11 mouse cellular contexts compared by ENCODE assay signal in genomic region chr11:45264001-45264400, GRCm38 (mm10).
A peak's percentile ranks its signal among the peaks of the same experiment; 100 is the strongest.
DNase-seq lines count a peak whose midpoint lies in the region; ATAC-seq and TF ChIP-seq lines count a peak whose summit lies in the region.
"Had no signal": no experiment of that assay in that cellular context is flagged by ENCODE, and none has a peak within 500 bp of the region (broad histone marks: within the 10 kb centered on the region; RNA-seq: fewer than 3 reads in every experiment).

No protein-coding gene starts in this region.

- H3K4me3 ChIP-seq in midbrain, postnatal 0 days (ENCODE audit: low read depth, low read length), result no peak overlapping the region
- no peak overlapping the region for H3K4me3 ChIP-seq in midbrain, embryonic 16.5 days (ENCODE audit: low read depth, low read length)
- H3K4me3 ChIP-seq: neural tube, embryonic 13.5 days had no signal

- DNase-seq in gastrocnemius, adult 18-20 months (ENCODE audit: low spot score), result peak; percentile 72
- DNase-seq in gastrocnemius, postnatal 10 days, result no peak
- DNase-seq in midbrain, postnatal 0 days (ENCODE audit: low spot score), result peak; percentile 25
- peak; percentile 70 for DNase-seq in heart, adult 8-10 months (ENCODE audit: low spot score)
- peak; percentile 63 for DNase-seq in retina, embryonic 14.5 days (ENCODE audit: low spot score)
- DNase-seq in left cerebral cortex, adult 8-10 months (ENCODE audit: low spot score in 2 of 2), result no peak
- no peak for DNase-seq in liver
- DNase-seq: B cell, adult 2 months had no signal

- H3K4me1 ChIP-seq in midbrain, postnatal 0 days (ENCODE audit: insufficient read depth, low read length), result no peaks in the 10 kb centered on the region
- H3K4me1 ChIP-seq in midbrain, embryonic 16.5 days (ENCODE audit: control insufficient read depth, insufficient read depth, low read length), result no peaks in the 10 kb centered on the region

- ATAC-seq in midbrain, postnatal 0 days (ENCODE audit: low FRiP score), result no peak
- no peak for ATAC-seq in midbrain, embryonic 16.5 days

- no peak for TF ChIP-seq CTCF in midbrain, postnatal 0 days (IDR thresholded peaks at IDR 0.05)

- WGBS in midbrain, postnatal 0 days, result 38% methylated on average over 3 of the region's 3 CpGs
- 40% methylated on average over 3 of the region's 3 CpGs for WGBS in midbrain, embryonic 16.5 days

- H3K27ac ChIP-seq in midbrain, postnatal 0 days (ENCODE audit: low read depth, low read length), result no peak overlapping the region
- no peak overlapping the region for H3K27ac ChIP-seq in midbrain, embryonic 16.5 days (ENCODE audit: low read length)
- H3K27ac ChIP-seq: liver, embryonic 14.5 days; neural tube, embryonic 13.5 days had no signal

- H3K27me3 ChIP-seq in midbrain, postnatal 0 days (ENCODE audit: insufficient read depth, low read length), result no peaks in the 10 kb centered on the region
- H3K27me3 ChIP-seq in midbrain, embryonic 16.5 days (ENCODE audit: control insufficient read depth, insufficient read depth, low read depth, low read length), result no peaks in the 10 kb centered on the region
- H3K27me3 ChIP-seq: neural tube, embryonic 13.5 days had no signal

- no peak overlapping the region for H3K4me2 ChIP-seq in midbrain, postnatal 0 days (ENCODE audit: low read depth, low read length, poor library complexity, severe bottlenecking)
- H3K4me2 ChIP-seq in midbrain, embryonic 16.5 days (ENCODE audit: low read length), result no peak overlapping the region
- H3K4me2 ChIP-seq: neural tube, embryonic 13.5 days had no signal

- no peaks in the 10 kb centered on the region for H3K9me3 ChIP-seq in midbrain, postnatal 0 days (ENCODE audit: low read length)
- no peaks in the 10 kb centered on the region for H3K9me3 ChIP-seq in midbrain, embryonic 16.5 days (replicated peaks; ENCODE audit: control insufficient read depth, low read length, poor library complexity, severe bottlenecking)
- H3K9me3 ChIP-seq: neural tube, embryonic 13.5 days had no signal

- H3K36me3 ChIP-seq in midbrain, postnatal 0 days (ENCODE audit: insufficient read depth, low read length), result no peaks in the 10 kb centered on the region
- no peaks in the 10 kb centered on the region for H3K36me3 ChIP-seq in midbrain, embryonic 16.5 days (ENCODE audit: control insufficient read depth, insufficient read depth, low read length)
- H3K36me3 ChIP-seq: neural tube, embryonic 13.5 days had no signal

- no peak overlapping the region for H3K9ac ChIP-seq in midbrain, postnatal 0 days (replicated peaks; ENCODE audit: low read length, poor library complexity, severe bottlenecking)
- no peak overlapping the region for H3K9ac ChIP-seq in midbrain, embryonic 16.5 days (ENCODE audit: low read depth, low read length)
- H3K9ac ChIP-seq: liver, embryonic 14.5 days; neural tube, embryonic 13.5 days had no signal

Comparison
In these comparisons a context has a peak if more than half of its experiments do, and no peak if none do; other contexts are left out.
1. DNase-seq: peak in gastrocnemius, adult 18-20 months (single experiment), midbrain, postnatal 0 days (single experiment), heart, adult 8-10 months (single experiment) and retina, embryonic 14.5 days (single experiment); none in gastrocnemius, postnatal 10 days (single experiment), left cerebral cortex, adult 8-10 months (0 of 2) and liver (single experiment).